Mouse (Mus musculus): ENCODE measurements at regions not wholly inside any gene's neighbourhood (a gene's known extent, or its start where the extent isn't known, plus 50 kb on each side); places are given as distances from the start of the nearest gene placed in this dataset.

- Histone ChIP-seq H3K27me3 (ENCODE audit: control insufficient read depth, insufficient read depth, low read length) (no peaks in the 10 kb centered on the region), H3K27ac (ENCODE audit: control insufficient read depth, insufficient read depth, low read depth, low read length) (no peak overlapping the region), H3K4me3 (ENCODE audit: control insufficient read depth, low read depth, low read length) (no peak overlapping the region), H3K4me1 (ENCODE audit: control insufficient read depth, insufficient read depth, low read length) (no peaks in the 10 kb centered on the region), H3K36me3 (ENCODE audit: control insufficient read depth, insufficient read depth, low read length) (no peaks in the 10 kb centered on the region)
- TF ChIP-seq POLR2A (IDR thresholded peaks at IDR 0.05; ENCODE audit: control insufficient read depth, low read depth, low read length) (no peak), CTCF (IDR thresholded peaks at IDR 0.05; ENCODE audit: control insufficient read depth, insufficient read depth, insufficient replicate concordance, low read depth, low read length) (no peak)
Measured at GRCm38 (mm10) chr1:126880801-126881200, 50.2 kb upstream of the Nckap5 start.
